Mouse (Mus musculus): ENCODE measurements around the gene Bloc1s4. TPM values are rescaled to one million over a fixed set of nuclear protein-coding genes. Genes with fewer than 3 reads are reported as not detected.

Bloc1s4 gene
- polyA plus RNA-seq, 1 experiment from 2014 or later: 24.5 TPM

DNA sequence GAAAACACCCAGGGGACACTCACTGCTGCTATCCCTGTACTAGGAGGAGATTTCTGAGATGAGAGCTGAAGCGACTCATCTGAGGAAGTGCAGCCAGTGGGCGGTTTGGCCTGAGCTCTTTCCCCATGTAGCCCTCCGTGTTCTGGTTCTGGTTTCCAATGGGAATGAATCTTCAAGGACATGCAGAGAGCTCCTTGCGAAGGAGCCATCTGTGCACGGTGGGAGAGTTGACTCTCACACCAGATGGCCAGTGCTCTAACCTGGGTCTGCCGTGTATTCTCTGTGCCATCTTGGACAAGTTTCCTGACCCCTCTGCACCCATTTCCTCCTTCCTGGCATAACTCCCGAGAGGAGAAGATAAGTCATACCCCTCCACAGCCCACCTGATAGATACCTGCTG lies 20.7 kb downstream of the Bloc1s4 start:
- Histone ChIP-seq H3K27ac (replicated peaks; ENCODE audit: low read depth, low read length) (no peak overlapping the region), H3K27me3 (ENCODE audit: control insufficient read depth, insufficient read depth, low read length) (no peaks in the 10 kb centered on the region), H3K9ac (replicated peaks; ENCODE audit: low read length) (no peak overlapping the region), H3K36me3 (replicated peaks; ENCODE audit: control insufficient read depth, insufficient read depth, low read depth, low read length) (no peaks in the 10 kb centered on the region), H3K9me3 (replicated peaks; ENCODE audit: control insufficient read depth, low read length) (no peaks in the 10 kb centered on the region), H3K4me3 (ENCODE audit: low read depth, low read length) (no peak overlapping the region), H3K4me1 (ENCODE audit: control insufficient read depth, insufficient read depth, low read length) (no peaks in the 10 kb centered on the region), H3K4me2 (ENCODE audit: low read depth, low read length) (no peak overlapping the region)
- ATAC-seq (replicated peaks; ENCODE audit: insufficient number of reproducible peaks, low FRiP score, low TSS enrichment, low read depth) (no peak), DNase-seq (ENCODE audit: low spot score) (no peak)
- WGBS: 75% methylated on average over 7 of the region's 7 CpGs

- H3K4me3 ChIP-seq (ENCODE audit: low read depth, low read length): no peak overlapping the region
- H3K36me3 ChIP-seq (replicated peaks; ENCODE audit: control insufficient read depth, insufficient read depth, low read depth, low read length): no peaks in the 10 kb centered on the region
- DNase-seq (ENCODE audit: low spot score) (no peak), ATAC-seq (replicated peaks; ENCODE audit: insufficient number of reproducible peaks, low FRiP score, low TSS enrichment, low read depth) (no peak)
- H3K9me3 ChIP-seq (replicated peaks; ENCODE audit: control insufficient read depth, low read length): no peaks in the 10 kb centered on the region
- WGBS: 50% methylated on average over 2 of the region's 2 CpGs
- H3K4me2 ChIP-seq (ENCODE audit: low read depth, low read length): no peak overlapping the region
- no peaks in the 10 kb centered on the region for H3K4me1 ChIP-seq (ENCODE audit: control insufficient read depth, insufficient read depth, low read length)
- no peak overlapping the region for H3K27ac ChIP-seq (replicated peaks; ENCODE audit: low read depth, low read length)
- no peak overlapping the region for H3K9ac ChIP-seq (replicated peaks; ENCODE audit: low read length)
- no peaks in the 10 kb centered on the region for H3K27me3 ChIP-seq (ENCODE audit: control insufficient read depth, insufficient read depth, low read length)
Observed at GRCm38 (mm10) chr5:36727136-36727535, 21.3 kb downstream of the Bloc1s4 start.

GRCm38 (mm10) chr5:36726387-36726801 lies 22.1 kb downstream of the Bloc1s4 start:
- Histone ChIP-seq H3K36me3 (replicated peaks; ENCODE audit: control insufficient read depth, insufficient read depth, low read depth, low read length) (no peaks in the 10 kb centered on the region), H3K9me3 (replicated peaks; ENCODE audit: control insufficient read depth, low read length) (no peaks in the 10 kb centered on the region), H3K27ac (replicated peaks; ENCODE audit: low read depth, low read length) (no peak overlapping the region), H3K9ac (replicated peaks; ENCODE audit: low read length) (no peak overlapping the region), H3K4me2 (ENCODE audit: low read depth, low read length) (no peak overlapping the region), H3K4me1 (ENCODE audit: control insufficient read depth, insufficient read depth, low read length) (no peaks in the 10 kb centered on the region), H3K4me3 (ENCODE audit: low read depth, low read length) (no peak overlapping the region), H3K27me3 (ENCODE audit: control insufficient read depth, insufficient read depth, low read length) (no peaks in the 10 kb centered on the region)
- ATAC-seq (replicated peaks; ENCODE audit: insufficient number of reproducible peaks, low FRiP score, low TSS enrichment, low read depth) (no peak), DNase-seq (ENCODE audit: low spot score) (no peak)
- 60% methylated on average over 9 of the region's 9 CpGs for WGBS

- H3K4me2 ChIP-seq (ENCODE audit: low read depth, low read length): no peak overlapping the region
- no peaks in the 10 kb centered on the region for H3K4me1 ChIP-seq (ENCODE audit: control insufficient read depth, insufficient read depth, low read length)
- H3K27ac ChIP-seq (replicated peaks; ENCODE audit: low read depth, low read length): no peak overlapping the region
- H3K9me3 ChIP-seq (replicated peaks; ENCODE audit: control insufficient read depth, low read length): no peaks in the 10 kb centered on the region
- no peak overlapping the region for H3K9ac ChIP-seq (replicated peaks; ENCODE audit: low read length)
- ATAC-seq (replicated peaks; ENCODE audit: insufficient number of reproducible peaks, low FRiP score, low TSS enrichment, low read depth) (no peak), DNase-seq (ENCODE audit: low spot score) (no peak)
- H3K4me3 ChIP-seq (ENCODE audit: low read depth, low read length): no peak overlapping the region
- 58% methylated on average over 12 of the region's 12 CpGs for WGBS
- H3K27me3 ChIP-seq (ENCODE audit: control insufficient read depth, insufficient read depth, low read length): no peaks in the 10 kb centered on the region
- H3K36me3 ChIP-seq (replicated peaks; ENCODE audit: control insufficient read depth, insufficient read depth, low read depth, low read length): no peaks in the 10 kb centered on the region
Observed at GRCm38 (mm10) chr5:36725861-36726260, 22.6 kb downstream of the Bloc1s4 start.

DNA sequence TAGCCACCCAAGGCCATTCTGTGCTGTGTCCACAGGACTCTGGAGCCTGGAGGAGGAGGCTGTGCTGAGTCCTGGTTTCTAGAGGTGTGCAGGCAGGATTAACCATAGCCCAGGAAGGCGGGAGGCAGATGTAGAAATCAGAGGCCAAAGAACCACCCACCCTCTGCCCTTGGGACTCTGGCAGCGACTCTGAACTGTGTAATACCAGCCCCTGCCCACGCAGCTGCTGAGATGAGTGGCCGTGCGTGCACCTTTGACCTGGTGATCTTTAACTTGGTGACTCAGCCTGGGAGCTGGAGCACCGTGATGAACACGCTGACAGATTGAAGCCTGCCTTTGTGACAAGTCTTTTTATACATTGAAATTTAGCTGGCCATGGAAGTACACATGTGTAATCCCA lies 24.2 kb downstream of the Bloc1s4 start:
- no peak for ATAC-seq (replicated peaks; ENCODE audit: insufficient number of reproducible peaks, low FRiP score, low TSS enrichment, low read depth)

GRCm38 (mm10) chr5:36723356-36723755 lies 25.1 kb downstream of the Bloc1s4 start:
- Histone ChIP-seq H3K4me3 (ENCODE audit: low read depth, low read length) (no peak overlapping the region), H3K36me3 (replicated peaks; ENCODE audit: control insufficient read depth, insufficient read depth, low read depth, low read length) (no peaks in the 10 kb centered on the region), H3K27me3 (ENCODE audit: control insufficient read depth, insufficient read depth, low read length) (no peaks in the 10 kb centered on the region), H3K9ac (replicated peaks; ENCODE audit: low read length) (no peak overlapping the region), H3K9me3 (replicated peaks; ENCODE audit: control insufficient read depth, low read length) (no peaks in the 10 kb centered on the region), H3K27ac (replicated peaks; ENCODE audit: low read depth, low read length) (no peak overlapping the region), H3K4me1 (ENCODE audit: control insufficient read depth, insufficient read depth, low read length) (no peaks in the 10 kb centered on the region), H3K4me2 (ENCODE audit: low read depth, low read length) (no peak overlapping the region)
- WGBS: 49% methylated on average over 9 of the region's 9 CpGs
- DNase-seq (ENCODE audit: low spot score) (no peak), ATAC-seq (replicated peaks; ENCODE audit: insufficient number of reproducible peaks, low FRiP score, low TSS enrichment, low read depth) (no peak)

More for the DNA sequence above, 24.2 kb downstream of the Bloc1s4 start:
- Histone ChIP-seq H3K27me3 (ENCODE audit: control insufficient read depth, insufficient read depth, low read length) (no peaks in the 10 kb centered on the region), H3K4me3 (ENCODE audit: low read depth, low read length) (no peak overlapping the region), H3K4me1 (ENCODE audit: control insufficient read depth, insufficient read depth, low read length) (no peaks in the 10 kb centered on the region), H3K4me2 (ENCODE audit: low read depth, low read length) (no peak overlapping the region), H3K27ac (replicated peaks; ENCODE audit: low read depth, low read length) (no peak overlapping the region), H3K9me3 (replicated peaks; ENCODE audit: control insufficient read depth, low read length) (no peaks in the 10 kb centered on the region), H3K9ac (replicated peaks; ENCODE audit: low read length) (no peak overlapping the region), H3K36me3 (replicated peaks; ENCODE audit: control insufficient read depth, insufficient read depth, low read depth, low read length) (no peaks in the 10 kb centered on the region)
- WGBS: 64% methylated on average over 7 of the region's 7 CpGs
- no peak for DNase-seq (ENCODE audit: low spot score)

DNA sequence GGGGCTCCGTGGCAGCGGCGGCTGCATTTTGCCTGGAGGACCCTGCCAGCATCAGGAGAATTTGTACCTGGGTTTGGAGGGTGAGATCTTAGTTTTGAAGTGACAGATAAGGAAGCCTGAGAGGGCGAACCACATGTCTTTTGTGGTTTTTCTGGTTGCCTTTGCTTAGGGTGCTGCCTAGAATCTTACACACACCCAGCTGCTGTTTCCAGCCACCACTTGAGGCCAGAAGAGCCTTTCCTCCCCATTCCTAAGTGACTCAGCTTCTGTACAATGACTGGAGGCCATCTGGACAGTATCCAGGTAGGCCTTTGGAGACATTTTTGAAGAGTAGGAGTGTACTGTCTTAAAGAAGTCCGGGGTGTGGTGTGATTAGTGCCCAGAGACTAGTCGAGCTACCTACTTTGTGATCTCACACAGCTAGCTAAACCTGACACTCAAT lies 26.0 kb downstream of the Bloc1s4 start:
- no peaks in the 10 kb centered on the region for H3K36me3 ChIP-seq (replicated peaks; ENCODE audit: control insufficient read depth, insufficient read depth, low read depth, low read length)
- WGBS: 81% methylated on average over 6 of the region's 6 CpGs
- H3K9ac ChIP-seq (replicated peaks; ENCODE audit: low read length): no peak overlapping the region
- H3K27me3 ChIP-seq (ENCODE audit: control insufficient read depth, insufficient read depth, low read length): no peaks in the 10 kb centered on the region
- H3K27ac ChIP-seq (replicated peaks; ENCODE audit: low read depth, low read length): no peak overlapping the region
- DNase-seq (ENCODE audit: low spot score) (no peak), ATAC-seq (replicated peaks; ENCODE audit: insufficient number of reproducible peaks, low FRiP score, low TSS enrichment, low read depth) (no peak)
- no peak overlapping the region for H3K4me2 ChIP-seq (ENCODE audit: low read depth, low read length)
- H3K4me3 ChIP-seq (ENCODE audit: low read depth, low read length): no peak overlapping the region
- no peaks in the 10 kb centered on the region for H3K4me1 ChIP-seq (ENCODE audit: control insufficient read depth, insufficient read depth, low read length)
- no peaks in the 10 kb centered on the region for H3K9me3 ChIP-seq (replicated peaks; ENCODE audit: control insufficient read depth, low read length)

GRCm38 (mm10) chr5:36720710-36721375 lies 27.6 kb downstream of the Bloc1s4 start:
- DNase-seq (ENCODE audit: low spot score): no peak
- Histone ChIP-seq H3K27ac (replicated peaks; ENCODE audit: low read depth, low read length) (no peak overlapping the region), H3K36me3 (replicated peaks; ENCODE audit: control insufficient read depth, insufficient read depth, low read depth, low read length) (no peaks in the 10 kb centered on the region), H3K9me3 (replicated peaks; ENCODE audit: control insufficient read depth, low read length) (no peaks in the 10 kb centered on the region), H3K27me3 (ENCODE audit: control insufficient read depth, insufficient read depth, low read length) (no peaks in the 10 kb centered on the region), H3K4me1 (ENCODE audit: control insufficient read depth, insufficient read depth, low read length) (no peaks in the 10 kb centered on the region), H3K9ac (replicated peaks; ENCODE audit: low read length) (no peak overlapping the region), H3K4me2 (ENCODE audit: low read depth, low read length) (no peak overlapping the region), H3K4me3 (ENCODE audit: low read depth, low read length) (no peak overlapping the region)
- WGBS: 81% methylated on average over 5 of the region's 5 CpGs
- no peak for ATAC-seq (replicated peaks; ENCODE audit: insufficient number of reproducible peaks, low FRiP score, low TSS enrichment, low read depth)

All from embryonic facial prominence, embryonic 11.5 days (tissue).